Mouse (Mus musculus): ENCODE measurements around the gene Shisa5. TPM values are rescaled to one million over a fixed set of nuclear protein-coding genes. Genes with fewer than 3 reads are reported as not detected.

Gene Shisa5
- polyA plus RNA-seq, 1 experiment from 2014 or later = 116 TPM

DNA sequence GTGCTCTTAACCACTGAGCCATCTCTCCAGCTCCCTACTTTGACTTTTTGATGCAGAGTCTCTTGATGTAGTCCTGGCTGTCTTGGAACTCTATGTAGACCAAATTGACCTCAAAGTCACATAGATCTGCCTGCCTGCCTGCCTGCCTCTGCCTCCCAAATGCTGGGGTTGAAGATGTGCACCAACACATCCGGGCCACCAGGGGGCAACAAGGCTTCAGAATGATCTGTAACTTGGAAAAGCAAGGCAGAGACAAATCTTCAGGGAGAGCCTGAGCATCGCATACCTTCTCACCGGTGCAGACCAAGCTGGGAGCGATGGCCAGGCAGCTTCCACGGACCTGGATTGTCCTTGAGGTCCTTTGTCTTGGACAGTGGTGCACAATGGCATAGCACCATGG is 7.9 kb downstream of the Shisa5 start:
- no peaks in the 10 kb centered on the region for H3K27me3 ChIP-seq
- peaks cover 2% of the 10 kb centered on the region for H3K36me3 ChIP-seq
- no peak overlapping the region for H3K27ac ChIP-seq (replicated peaks)
- no peaks in the 10 kb centered on the region for H3K9me3 ChIP-seq (replicated peaks)
- no peak overlapping the region for H3K9ac ChIP-seq
- H3K4me3 ChIP-seq (replicated peaks) = no peak overlapping the region
- WGBS = 36% methylated on average over 5 of the region's 5 CpGs
- ATAC-seq (ENCODE audit: insufficient number of reproducible peaks, low FRiP score, low TSS enrichment, low read depth) = no peak
- no peak overlapping the region for H3K4me2 ChIP-seq (replicated peaks)
- H3K4me1 ChIP-seq = 0 out of 2 replicates have a peak, but pooled peaks cover under 1% of the 10 kb centered on the region

DNA sequence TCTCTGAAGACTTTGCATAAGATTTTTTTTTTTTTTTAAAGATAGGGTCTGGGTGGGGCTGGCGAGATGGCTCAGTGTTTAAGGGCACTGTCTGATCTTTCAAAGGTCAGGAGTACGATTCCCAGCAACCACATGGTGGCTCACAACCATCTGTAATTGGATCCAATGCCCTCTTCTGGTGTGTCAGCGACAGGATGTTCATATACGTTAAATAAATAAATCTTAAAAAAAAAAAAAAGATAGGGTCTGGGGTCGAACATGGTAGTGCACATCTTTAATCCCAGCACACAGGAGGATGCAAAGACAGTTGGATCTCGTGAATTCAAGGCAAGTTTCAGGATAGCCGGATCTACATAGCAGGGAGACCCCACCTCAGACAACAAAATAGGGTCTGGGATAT is 11.0 kb downstream of the Shisa5 start:
- peaks cover 13% of the 10 kb centered on the region for H3K36me3 ChIP-seq
- H3K4me3 ChIP-seq (replicated peaks) = no peak overlapping the region
- H3K27me3 ChIP-seq = no peaks in the 10 kb centered on the region
- H3K9me3 ChIP-seq (replicated peaks) = no peaks in the 10 kb centered on the region
- no peak overlapping the region for H3K27ac ChIP-seq (replicated peaks)
- WGBS = 79% methylated on average over 7 of the region's 7 CpGs
- peaks cover 14% of the 10 kb centered on the region for H3K4me1 ChIP-seq
- no peak for ATAC-seq (ENCODE audit: insufficient number of reproducible peaks, low FRiP score, low TSS enrichment, low read depth)
- H3K9ac ChIP-seq = no peak overlapping the region
- no peak overlapping the region for H3K4me2 ChIP-seq (replicated peaks)

DNA sequence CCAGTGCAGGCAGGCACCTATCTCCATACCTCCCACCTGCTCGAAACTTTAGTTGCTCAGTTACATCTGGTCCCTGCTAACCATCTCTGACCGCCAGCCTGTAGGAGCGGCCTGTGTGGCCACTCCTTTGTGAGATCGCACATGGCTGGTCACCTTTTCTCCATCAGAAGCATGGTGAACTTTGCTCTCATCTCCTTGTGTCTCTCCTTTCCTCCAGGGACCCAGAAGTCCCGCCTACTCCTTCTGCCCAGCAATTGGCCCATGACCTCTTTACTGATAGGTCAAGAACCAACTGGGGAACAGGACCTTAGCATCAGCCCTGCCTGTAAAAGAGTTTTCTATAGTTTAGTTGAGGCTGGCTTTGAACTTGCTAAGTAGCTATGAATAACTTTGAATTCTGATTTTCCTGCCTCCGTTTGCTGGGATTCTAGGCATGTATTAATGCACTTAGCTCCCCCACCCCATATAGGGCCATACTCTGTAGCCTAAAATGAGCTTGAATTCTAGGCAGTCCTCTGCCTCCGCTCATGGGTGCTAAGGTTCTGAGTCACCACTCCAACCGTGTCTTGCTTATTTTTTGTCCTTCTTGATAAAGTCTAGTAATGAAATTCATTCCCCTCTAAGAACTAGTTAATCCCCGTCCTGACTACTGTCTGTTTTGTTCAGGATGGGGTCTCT is 11.8 kb downstream of the Shisa5 start:
- no peak overlapping the region for H3K4me2 ChIP-seq (replicated peaks)
- no peaks in the 10 kb centered on the region for H3K27me3 ChIP-seq
- no peak overlapping the region for H3K9ac ChIP-seq
- H3K36me3 ChIP-seq = peaks cover 13% of the 10 kb centered on the region
- H3K4me1 ChIP-seq = peaks cover 22% of the 10 kb centered on the region
- no peaks in the 10 kb centered on the region for H3K9me3 ChIP-seq (replicated peaks)
- 81% methylated on average over 9 of the region's 9 CpGs for WGBS
- H3K27ac ChIP-seq (replicated peaks) = no peak overlapping the region
- no peak overlapping the region for H3K4me3 ChIP-seq (replicated peaks)
- ATAC-seq (ENCODE audit: insufficient number of reproducible peaks, low FRiP score, low TSS enrichment, low read depth) = no peak

DNA sequence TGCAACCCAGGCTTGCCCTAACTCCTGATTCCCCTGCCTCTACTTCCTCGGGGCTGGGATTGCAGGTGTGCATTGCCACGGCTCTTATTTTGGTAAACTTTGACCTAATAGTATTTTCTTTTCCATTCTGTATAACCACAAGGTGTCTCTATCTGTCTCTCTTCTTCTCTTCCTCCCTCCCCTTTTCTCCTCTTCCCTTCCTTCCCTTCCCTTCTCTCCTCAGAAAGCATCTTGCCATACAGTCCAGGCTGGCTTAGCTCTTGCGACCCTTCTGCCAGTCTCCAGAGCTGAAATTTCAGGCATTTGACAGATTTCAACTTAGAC is 12.3 kb downstream of the Shisa5 start:
- Histone ChIP-seq H3K36me3 (peaks cover 13% of the 10 kb centered on the region), H3K4me3 (replicated peaks) (no peak overlapping the region), H3K9ac (no peak overlapping the region), H3K4me1 (peaks cover 26% of the 10 kb centered on the region), H3K4me2 (replicated peaks) (no peak overlapping the region), H3K27me3 (no peaks in the 10 kb centered on the region), H3K27ac (replicated peaks) (no peak overlapping the region), H3K9me3 (replicated peaks) (no peaks in the 10 kb centered on the region)
- no peak for ATAC-seq (ENCODE audit: insufficient number of reproducible peaks, low FRiP score, low TSS enrichment, low read depth)
- WGBS = 62% methylated on average over 3 of the region's 3 CpGs

DNA sequence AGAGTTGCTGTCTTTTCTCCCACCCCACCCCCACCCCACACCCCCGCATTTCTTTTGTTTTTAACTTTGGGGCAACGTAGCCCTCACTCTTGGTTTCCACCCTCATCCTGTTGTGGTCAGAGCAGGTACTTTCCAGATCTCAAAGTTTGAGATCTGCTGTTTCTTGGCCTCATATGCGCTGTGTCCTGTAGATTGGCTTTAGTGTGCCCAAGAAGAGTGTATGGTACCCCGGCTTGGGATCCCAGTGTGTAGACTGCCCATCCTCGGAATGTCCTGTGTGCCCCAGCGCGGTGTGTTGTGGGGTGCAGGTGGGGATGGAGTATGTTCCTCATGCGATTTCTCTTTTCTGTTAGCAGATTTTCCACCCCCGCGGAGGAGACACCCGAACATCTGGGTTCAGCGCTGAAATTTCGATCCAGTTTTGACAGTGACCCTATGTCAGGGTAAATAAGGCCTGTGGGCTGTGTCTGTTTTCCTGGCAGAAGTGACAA is 12.7 kb downstream of the Shisa5 start:
- no peak overlapping the region for H3K4me3 ChIP-seq (replicated peaks)
- no peaks in the 10 kb centered on the region for H3K9me3 ChIP-seq (replicated peaks)
- no peak overlapping the region for H3K27ac ChIP-seq (replicated peaks)
- ATAC-seq (ENCODE audit: insufficient number of reproducible peaks, low FRiP score, low TSS enrichment, low read depth) = no peak
- peaks cover 15% of the 10 kb centered on the region for H3K36me3 ChIP-seq
- H3K4me1 ChIP-seq = peaks cover 26% of the 10 kb centered on the region
- H3K27me3 ChIP-seq = no peaks in the 10 kb centered on the region
- H3K9ac ChIP-seq = no peak overlapping the region
- 92% methylated on average over 13 of the region's 13 CpGs for WGBS
- H3K4me2 ChIP-seq (replicated peaks) = no peak overlapping the region

DNA sequence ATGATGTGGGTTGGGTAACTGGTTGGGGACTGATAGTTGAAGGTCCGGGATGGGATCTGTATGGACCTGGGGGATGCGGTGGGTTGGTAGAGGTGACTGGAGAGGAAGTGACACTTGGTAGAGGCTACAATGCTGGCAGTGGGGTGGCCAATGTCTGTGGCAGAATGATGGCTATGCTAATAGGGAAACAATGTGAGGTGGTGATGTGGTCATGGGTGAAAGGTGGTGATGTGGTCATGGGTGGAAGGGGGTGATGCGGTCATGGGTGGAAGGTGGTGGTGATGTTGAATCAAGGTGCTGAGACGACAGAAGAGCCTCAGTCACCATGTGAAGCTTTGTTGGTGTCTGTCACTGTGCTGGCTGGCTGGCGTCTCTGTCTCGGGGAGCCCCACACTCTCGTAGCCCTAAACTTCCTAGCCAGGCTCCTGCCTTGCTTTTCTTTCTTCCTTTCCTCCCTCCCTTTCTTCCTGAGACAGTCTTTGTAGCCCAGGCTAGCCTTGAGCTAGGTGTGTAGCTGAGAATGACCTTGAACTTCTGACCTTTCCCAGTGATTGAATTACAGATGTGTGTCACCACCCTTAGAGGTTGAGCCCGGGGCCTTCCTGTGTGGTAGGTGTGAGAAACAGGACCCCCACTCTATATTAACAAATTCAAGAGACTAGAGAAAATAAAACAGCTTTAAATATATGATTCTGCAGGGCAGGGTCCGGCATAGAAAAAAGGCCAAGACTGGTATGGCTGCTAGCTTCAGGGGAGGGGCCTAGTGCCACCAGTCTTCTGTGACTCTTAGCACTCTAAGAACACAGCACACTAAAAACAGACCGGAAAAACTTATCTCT is 13.5 kb downstream of the Shisa5 start:
- H3K4me2 ChIP-seq (replicated peaks) = no peak overlapping the region
- peaks cover 23% of the 10 kb centered on the region for H3K36me3 ChIP-seq
- no peak for ATAC-seq (ENCODE audit: insufficient number of reproducible peaks, low FRiP score, low TSS enrichment, low read depth)
- no peaks in the 10 kb centered on the region for H3K27me3 ChIP-seq
- H3K27ac ChIP-seq (replicated peaks) = no peak overlapping the region
- no peak overlapping the region for H3K9ac ChIP-seq
- H3K4me1 ChIP-seq = peaks cover 26% of the 10 kb centered on the region
- no peaks in the 10 kb centered on the region for H3K9me3 ChIP-seq (replicated peaks)
- WGBS = 90% methylated on average over 10 of the region's 10 CpGs
- H3K4me3 ChIP-seq (replicated peaks) = no peak overlapping the region

DNA sequence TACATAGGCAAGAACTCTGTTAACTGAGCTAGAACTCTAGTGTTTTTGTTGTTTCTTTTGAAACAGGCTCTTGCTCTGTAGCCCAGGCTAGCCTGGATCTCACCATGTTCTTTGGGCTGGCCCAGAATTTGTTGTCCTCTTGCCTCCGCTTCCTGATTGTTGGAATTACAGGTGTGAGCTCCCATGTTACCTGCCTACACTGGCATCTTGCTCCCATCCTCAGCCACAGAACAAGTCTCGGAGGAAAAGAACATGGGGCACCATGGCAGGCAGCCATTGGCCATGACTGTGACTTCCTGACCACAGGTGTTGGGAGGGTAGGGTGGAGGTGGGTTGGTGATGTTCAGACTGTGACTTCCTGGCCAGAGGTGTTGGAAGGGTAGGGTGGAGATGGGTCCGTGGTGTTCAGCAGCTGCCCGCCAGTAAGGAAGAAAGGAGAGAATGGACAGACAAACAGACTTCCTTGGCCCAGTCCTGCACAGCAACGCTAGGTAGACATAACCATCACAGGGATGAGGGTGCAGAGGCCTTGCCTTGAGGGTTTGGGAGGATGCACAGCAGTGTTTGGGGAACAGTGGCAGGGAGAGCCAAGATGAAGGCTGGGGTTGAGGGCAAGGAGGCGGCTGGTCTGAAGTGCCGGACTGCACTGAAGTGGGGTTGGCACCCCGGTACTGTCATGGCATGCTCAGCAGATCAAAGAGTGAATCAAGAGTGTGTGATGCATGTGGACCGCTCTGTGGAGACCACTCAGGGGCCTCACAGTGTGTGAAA is 14.3 kb downstream of the Shisa5 start:
- Histone ChIP-seq H3K4me2 (replicated peaks) (no peak overlapping the region), H3K4me1 (peaks cover 26% of the 10 kb centered on the region), H3K9ac (no peak overlapping the region), H3K4me3 (replicated peaks) (no peak overlapping the region), H3K36me3 (peaks cover 31% of the 10 kb centered on the region), H3K27ac (replicated peaks) (peak overlapping the region; percentile 36; the same call in 1 of the 2 replicates), H3K9me3 (replicated peaks) (no peaks in the 10 kb centered on the region), H3K27me3 (no peaks in the 10 kb centered on the region)
- ATAC-seq (ENCODE audit: insufficient number of reproducible peaks, low FRiP score, low TSS enrichment, low read depth) = no peak
- 85% methylated on average over 9 of the region's 9 CpGs for WGBS

DNA sequence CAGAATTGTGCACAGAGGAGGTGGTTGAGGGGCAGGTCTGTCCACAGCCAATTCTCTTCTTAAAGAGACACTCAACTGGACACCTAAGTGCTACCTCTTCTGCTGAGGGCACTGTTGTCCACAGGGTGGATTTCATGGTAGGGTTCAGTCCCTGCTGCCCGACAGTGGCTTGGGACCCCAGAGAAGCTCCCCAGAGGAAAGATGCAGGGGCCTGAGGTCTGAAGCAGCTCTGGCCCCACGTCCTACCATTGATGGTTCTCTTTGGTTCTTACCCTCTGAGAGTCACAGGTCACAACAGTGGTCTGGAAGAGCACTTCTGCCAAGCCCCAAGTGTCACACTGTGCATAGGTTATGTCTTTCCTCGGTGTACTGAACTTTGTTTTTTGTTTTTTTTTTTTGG is 15.0 kb downstream of the Shisa5 start:
- Histone ChIP-seq H3K27ac (replicated peaks) (0 out of 2 replicates have a peak overlapping the region, but pooled peaks have one; percentile 9), H3K4me3 (replicated peaks) (no peak overlapping the region), H3K4me1 (peaks cover 32% of the 10 kb centered on the region), H3K9me3 (replicated peaks) (no peaks in the 10 kb centered on the region), H3K4me2 (replicated peaks) (no peak overlapping the region), H3K27me3 (no peaks in the 10 kb centered on the region), H3K9ac (no peak overlapping the region), H3K36me3 (peaks cover 38% of the 10 kb centered on the region)
- ATAC-seq (ENCODE audit: insufficient number of reproducible peaks, low FRiP score, low TSS enrichment, low read depth) = no peak
- WGBS = 69% methylated on average over 3 of the region's 3 CpGs

DNA sequence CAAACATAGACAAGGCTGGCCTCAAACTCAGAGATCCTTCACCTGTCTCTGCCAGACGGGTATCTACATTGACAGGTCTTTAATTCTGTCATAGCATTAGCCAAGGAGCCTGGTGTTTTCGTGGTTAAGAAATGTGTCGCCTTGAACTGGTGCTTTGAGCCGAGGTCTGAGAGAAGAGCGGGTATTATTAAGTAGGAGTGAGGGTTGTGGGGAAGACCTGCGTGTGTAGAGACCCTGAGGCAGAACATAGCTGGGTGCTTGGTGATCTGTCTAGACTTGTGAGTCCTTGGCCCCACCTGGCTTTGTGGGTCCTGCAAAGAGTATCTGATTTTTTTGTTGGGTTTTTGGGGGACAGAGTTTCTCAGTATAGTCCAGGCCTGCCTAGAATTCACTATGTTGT is 15.5 kb downstream of the Shisa5 start:
- Histone ChIP-seq H3K36me3 (peaks cover 40% of the 10 kb centered on the region), H3K4me3 (replicated peaks) (no peak overlapping the region), H3K27me3 (no peaks in the 10 kb centered on the region), H3K27ac (replicated peaks) (peak overlapping the region; percentile 83; the same call in 1 of the 2 replicates), H3K4me1 (peaks cover 37% of the 10 kb centered on the region), H3K9me3 (replicated peaks) (no peaks in the 10 kb centered on the region), H3K9ac (no peak overlapping the region), H3K4me2 (replicated peaks) (no peak overlapping the region)
- WGBS = 62% methylated on average over 6 of the region's 6 CpGs
- no peak for ATAC-seq (ENCODE audit: insufficient number of reproducible peaks, low FRiP score, low TSS enrichment, low read depth)

DNA sequence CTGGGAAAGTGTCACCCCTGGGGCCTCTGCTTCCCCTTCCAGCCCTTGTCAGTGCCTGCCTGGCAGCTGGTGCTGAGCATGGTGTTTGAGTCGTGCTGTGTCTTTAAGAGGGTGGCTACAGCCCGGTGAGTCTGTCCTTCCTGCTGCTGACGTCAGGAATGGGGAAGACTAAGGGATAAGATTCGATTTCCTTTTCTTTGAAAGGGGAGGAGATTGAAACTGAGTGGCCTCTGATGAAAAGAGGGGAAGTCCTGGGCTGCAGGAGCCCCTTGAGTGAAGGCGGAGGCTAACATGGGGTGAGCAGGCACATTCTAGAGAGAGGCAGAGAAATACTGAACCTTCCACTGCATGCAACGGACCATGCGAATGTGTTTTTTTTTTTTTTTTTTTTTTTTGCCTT is 16.3 kb downstream of the Shisa5 start:
- Histone ChIP-seq H3K27me3 (no peaks in the 10 kb centered on the region), H3K4me2 (replicated peaks) (peak overlapping the region; percentile 49), H3K27ac (replicated peaks) (peak overlapping the region; percentile 83), H3K9ac (peak overlapping the region; percentile 23; the same call in 1 of the 2 replicates), H3K4me1 (peaks cover 43% of the 10 kb centered on the region), H3K9me3 (replicated peaks) (no peaks in the 10 kb centered on the region), H3K36me3 (peaks cover 40% of the 10 kb centered on the region), H3K4me3 (replicated peaks) (peak overlapping the region; percentile 36)
- peak; percentile 27; the same call in 1 of the 2 replicates for ATAC-seq (ENCODE audit: insufficient number of reproducible peaks, low FRiP score, low TSS enrichment, low read depth)
- 2% methylated on average over 7 of the region's 7 CpGs for WGBS
